Mouse (Mus musculus): ENCODE measurements at regions not wholly inside any gene's neighbourhood (a gene's known extent, or its start where the extent isn't known, plus 50 kb on each side); places are given as distances from the start of the nearest gene placed in this dataset.

GRCm38 (mm10) chr3:66373807-66374575 is 77.4 kb upstream of the Veph1 start:
- in situ Hi-C loops (cut with MboI; ENCODE audit: low pct_unique_long_range_greater_than_20kb in 1 of 2, low sequenced_read_pairs in 2 of 2, unreplicated experiment in 1 of 2) = no loop called here
